Mouse (Mus musculus): ENCODE results near the gene Kcnt2. TPM values are rescaled to one million over a fixed set of nuclear protein-coding genes. Genes with fewer than 3 reads are reported as not detected.
A peak's percentile ranks its signal among the peaks of the same experiment; 100 is the strongest.

The Kcnt2 gene
- polyA plus RNA-seq, 1 experiment from 2014 or later: 1.6 TPM

DNA sequence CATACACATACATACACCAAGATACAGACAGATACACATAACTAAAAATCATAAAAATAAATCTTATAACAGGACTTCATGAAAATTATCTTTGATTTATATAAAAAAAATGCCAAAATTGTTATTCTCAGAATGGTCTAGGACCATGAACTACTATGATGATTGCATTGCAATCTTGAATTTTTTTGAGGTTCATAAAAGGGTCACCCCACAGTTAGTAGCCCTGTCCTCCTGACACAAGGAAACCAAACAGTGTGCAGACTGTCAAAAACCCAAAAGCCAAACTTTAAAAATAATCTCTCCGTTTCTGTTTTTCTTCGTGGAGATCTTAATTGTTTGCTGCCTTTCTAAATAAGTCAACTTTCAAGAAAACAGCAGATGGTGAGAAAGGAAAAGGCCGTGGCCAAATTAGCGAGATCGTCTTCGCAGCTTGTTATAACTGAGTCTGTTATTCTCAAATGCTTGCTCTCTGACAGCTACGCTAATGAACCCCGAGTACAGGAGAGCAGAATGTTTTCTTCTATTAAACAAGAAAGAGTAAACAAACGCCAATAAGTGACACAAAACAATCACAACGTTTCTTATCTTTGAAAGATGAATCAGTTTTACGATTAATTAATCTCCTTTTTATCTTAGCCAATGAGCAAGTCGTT, 414.9 kb downstream of the Kcnt2 start:
- peak overlapping the region; percentile 38 for H3K4me2 ChIP-seq (replicated peaks)
- ATAC-seq: 0 out of 2 replicates have a peak, but pooled peaks have one; percentile 27
- no peaks in the 10 kb centered on the region for H3K36me3 ChIP-seq
- no peak overlapping the region for H3K27ac ChIP-seq
- H3K4me3 ChIP-seq (replicated peaks): peak overlapping the region; percentile 19
- H3K27me3 ChIP-seq: no peaks in the 10 kb centered on the region
- WGBS: 55% methylated on average over 12 of the region's 12 CpGs
- no peaks in the 10 kb centered on the region for H3K4me1 ChIP-seq (replicated peaks)
- no peaks in the 10 kb centered on the region for H3K9me3 ChIP-seq
- H3K9ac ChIP-seq (replicated peaks): peak overlapping the region; percentile 44; the same call in 1 of the 2 replicates

GRCm38 (mm10) chr1:140661404-140661787, 415.4 kb downstream of the Kcnt2 start:
- Histone ChIP-seq H3K9ac (replicated peaks) (peak overlapping the region; percentile 44; the same call in 1 of the 2 replicates), H3K4me2 (replicated peaks) (peak overlapping the region; percentile 38), H3K36me3 (no peaks in the 10 kb centered on the region), H3K4me1 (replicated peaks) (no peaks in the 10 kb centered on the region), H3K4me3 (replicated peaks) (peak overlapping the region; percentile 19), H3K9me3 (no peaks in the 10 kb centered on the region), H3K27ac (no peak overlapping the region), H3K27me3 (no peaks in the 10 kb centered on the region)
- 25% methylated on average over 3 of the region's 3 CpGs for WGBS
- ATAC-seq: peak; percentile 79; the same call in 1 of the 2 replicates

Other genes with a start within 250 kb of the Kcnt2 start
- gene Cfh, start 62.4 kb upstream of the Kcnt2 start, polyA plus RNA-seq (2015; fragmentation: Nextera tagmentation; extraction: Ambion mirVana): 10.2 and 11.4 TPM in 2 replicates

All from midbrain, embryonic 13.5 days (tissue).